Mouse (Mus musculus) left cerebral cortex, adult 11 months (tissue): Measurements from ENCODE around the gene Kcnmb4.

Experiments used
- DNase-seq: peaks from one replicate; pipeline ENCODE4 v3.0.0; 2022; ENCODE audit warnings: low spot score

Gene Kcnmb4

DNA sequence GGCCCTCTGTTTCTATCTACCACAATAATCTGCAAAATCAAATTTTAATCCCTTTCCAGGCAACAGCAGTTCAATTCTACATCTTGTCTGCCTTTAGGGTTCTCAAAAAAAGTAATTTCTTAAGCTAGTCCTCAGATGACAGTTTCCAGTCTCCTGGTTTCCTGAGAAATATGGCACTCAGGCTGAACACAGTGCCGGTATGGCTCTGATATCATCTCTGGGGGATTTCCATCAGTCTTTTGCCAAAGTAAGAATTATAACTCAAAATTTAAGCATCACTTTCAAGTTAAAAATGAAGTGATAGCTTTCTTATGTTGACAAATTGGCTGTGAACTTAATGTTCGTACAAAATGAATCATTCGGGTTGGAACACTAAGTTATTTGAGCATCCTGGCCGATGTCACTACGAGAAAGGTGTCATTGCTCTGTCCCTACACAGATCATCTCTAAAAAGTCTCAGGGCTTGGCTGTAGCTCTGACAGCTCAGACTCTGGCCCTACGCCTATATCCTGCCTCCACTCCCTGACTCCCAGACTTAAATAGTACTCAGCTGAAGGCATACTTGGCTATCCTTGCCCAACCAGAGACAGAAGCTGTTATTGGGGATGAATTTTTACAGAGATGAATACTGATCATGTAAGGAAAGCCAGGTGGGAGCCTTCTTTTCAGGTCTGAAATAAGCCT lies 70.8 kb downstream of the Kcnmb4 start:
- DNase-seq, result no peak

- no peak for DNase-seq
These were observed 75.7 kb downstream of the Kcnmb4 start for GRCm38 (mm10) chr10:116397973-116398372.

DNA sequence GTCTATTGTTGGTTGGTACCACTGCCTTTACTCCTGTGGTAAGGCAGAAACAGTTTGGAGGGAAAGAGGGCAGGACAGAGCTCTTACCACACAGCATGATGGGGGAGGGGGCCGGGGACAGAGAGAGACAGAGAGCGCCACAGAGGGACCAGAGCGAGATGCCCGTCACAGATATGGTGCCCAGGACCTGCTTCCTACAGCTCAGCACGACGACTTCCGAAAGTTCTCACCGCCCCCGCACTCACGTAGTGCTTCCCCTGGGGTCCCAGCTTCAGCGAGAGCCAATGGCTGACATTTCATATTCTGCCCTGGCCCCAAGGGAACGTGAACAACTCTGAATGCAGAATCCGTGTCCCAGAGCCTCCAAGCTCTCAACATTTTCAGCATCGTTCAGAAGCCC lies 76.1 kb downstream of the Kcnmb4 start:
- no peak for DNase-seq

GRCm38 (mm10) chr10:116396966-116397365 lies 76.7 kb downstream of the Kcnmb4 start:
- no peak for DNase-seq

- no peak for DNase-seq
These were observed 77.4 kb downstream of the Kcnmb4 start for GRCm38 (mm10) chr10:116396279-116396678.

- DNase-seq, result no peak
These were observed 79.1 kb downstream of the Kcnmb4 start for GRCm38 (mm10) chr10:116394585-116394984.

DNA sequence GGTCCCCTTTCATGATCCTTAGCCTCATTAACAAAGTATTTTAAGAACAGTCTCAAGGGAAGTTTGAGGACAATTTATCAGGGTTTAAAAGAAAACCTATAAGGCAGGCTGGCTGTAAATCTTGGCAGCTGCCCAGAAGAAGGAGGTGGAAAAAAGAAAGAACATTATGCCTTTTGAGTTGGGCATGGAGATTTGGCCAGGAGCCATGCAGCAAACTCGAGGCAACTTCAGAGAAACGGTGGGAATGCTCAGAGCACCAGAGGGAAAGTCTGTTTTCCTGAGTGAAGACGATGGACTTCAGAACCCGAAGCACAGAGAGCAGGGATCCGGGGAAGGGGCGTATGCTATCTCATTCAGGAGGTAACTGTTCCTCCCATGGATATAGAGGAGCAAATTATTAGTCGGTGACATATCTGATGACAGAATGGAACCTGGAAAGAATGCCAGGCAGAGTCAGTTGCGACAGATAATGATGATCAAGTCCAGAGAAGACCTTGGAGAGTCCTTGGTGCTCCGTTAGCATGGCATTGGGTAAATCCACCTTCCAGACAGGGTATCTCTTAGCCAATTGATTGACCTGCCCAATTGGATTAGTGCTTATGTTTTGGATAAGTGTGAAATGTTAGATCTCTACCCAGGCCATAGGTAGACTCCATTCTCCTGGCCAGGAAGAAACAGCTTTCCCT lies 79.7 kb downstream of the Kcnmb4 start:
- DNase-seq, result peak; percentile 19

- DNase-seq, result no peak
These were observed 84.8 kb downstream of the Kcnmb4 start for GRCm38 (mm10) chr10:116388840-116389239.

- no peak for DNase-seq
These were observed 87.2 kb downstream of the Kcnmb4 start for GRCm38 (mm10) chr10:116386391-116386885.

DNA sequence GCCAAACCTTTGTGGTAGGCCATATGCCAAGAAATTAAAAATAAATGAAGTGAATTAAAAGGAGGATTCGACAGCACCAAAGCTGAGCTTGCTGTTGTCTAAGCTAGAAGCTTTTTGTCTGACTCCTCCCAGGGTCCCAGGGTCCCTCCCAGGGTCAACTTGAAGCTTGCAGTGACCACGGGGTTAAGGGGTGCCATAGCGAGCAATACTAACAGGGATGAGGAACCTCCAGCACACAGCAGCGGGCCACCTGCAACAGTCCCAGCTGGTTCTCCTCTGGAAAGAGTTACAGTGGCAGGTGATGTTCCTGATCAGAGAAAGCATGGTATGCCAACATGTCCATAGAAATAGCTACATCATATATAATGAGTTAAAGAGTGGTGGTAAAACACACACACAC lies 89.3 kb downstream of the Kcnmb4 start:
- no peak for DNase-seq

GRCm38 (mm10) chr10:116382826-116383685 lies 90.6 kb downstream of the Kcnmb4 start:
- DNase-seq, result no peak

DNA sequence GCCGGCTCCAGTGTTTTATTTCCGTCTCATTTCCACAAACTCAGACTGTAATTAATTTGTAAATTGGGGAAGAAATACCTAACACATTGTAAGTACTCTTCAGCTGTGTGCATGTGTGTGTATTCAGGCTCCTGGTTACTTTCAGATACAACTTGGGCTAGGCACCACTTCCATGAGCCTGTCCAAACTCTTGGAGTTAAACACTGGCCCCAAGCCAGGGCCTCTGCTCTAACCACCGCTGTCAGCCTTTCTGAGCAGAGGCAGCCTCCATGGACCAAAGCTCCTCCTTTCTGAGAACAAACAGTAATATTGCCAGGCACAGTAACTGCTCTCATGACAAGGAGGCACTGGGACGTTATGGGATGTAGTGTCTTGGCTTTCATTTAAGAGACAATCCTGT lies 96.8 kb downstream of the Kcnmb4 start:
- DNase-seq, result no peak

DNA sequence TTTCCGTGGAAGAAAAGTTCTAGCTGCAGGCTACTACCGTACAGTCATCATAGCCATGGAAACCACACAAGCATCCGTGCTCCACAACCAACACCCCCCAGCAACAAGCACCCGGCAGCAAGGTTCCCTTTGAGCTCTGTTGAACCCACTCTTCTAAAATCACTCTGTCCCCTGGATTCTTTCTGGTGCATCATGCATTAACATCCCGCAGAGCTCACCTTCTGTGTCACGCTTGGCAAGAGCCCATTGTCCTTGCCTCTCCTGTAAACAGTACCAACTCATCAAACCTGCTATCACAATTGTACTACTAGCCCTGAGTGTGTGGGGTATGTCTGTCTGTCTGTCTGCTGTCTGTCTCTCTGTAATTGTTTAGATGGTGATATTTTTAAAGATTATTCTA lies 99.6 kb downstream of the Kcnmb4 start:
- no peak for DNase-seq

GRCm38 (mm10) chr10:116370991-116371725 lies 102.5 kb downstream of the Kcnmb4 start:
- peak; percentile 21 for DNase-seq
